Mouse (Mus musculus) thymus, postnatal 4 days (tissue): ENCODE measurements around the gene Zbtb38.
"Not testable (repeated sequence)": the region's sequence is repeated elsewhere in the genome, so short reads cannot be mapped to it uniquely, and the experiment has no call there.

Experiments
- DNase-seq: peaks from one replicate; pipeline ENCODE4 v3.0.0; 2021

The Zbtb38 gene

GRCm38 (mm10) chr9:96678611-96679010 is 74.0 kb downstream of the Zbtb38 start:
- DNase-seq = peak; percentile 7

- peak; percentile 2 for DNase-seq
Measured at GRCm38 (mm10) chr9:96677711-96678110, 74.9 kb downstream of the Zbtb38 start.

DNA sequence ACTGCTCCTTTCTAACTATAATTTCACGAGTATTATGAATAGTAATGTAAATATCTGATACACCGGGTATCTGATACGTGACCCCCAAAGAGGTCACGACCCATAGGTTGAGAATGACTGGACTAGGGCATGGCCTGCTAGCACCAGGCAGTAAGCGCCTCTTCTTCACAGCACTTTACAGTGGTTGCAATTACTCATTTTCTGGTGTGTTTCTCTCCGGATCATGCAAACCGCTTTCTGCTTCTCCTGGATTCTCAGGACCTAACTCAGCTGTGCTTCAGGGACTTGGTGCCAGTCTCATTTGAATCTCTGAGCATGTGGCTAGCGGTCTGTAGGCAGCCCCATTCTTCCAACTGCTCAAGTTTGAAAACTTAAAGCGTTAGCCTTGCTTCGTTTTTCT is 76.0 kb downstream of the Zbtb38 start:
- DNase-seq = no peak

DNA sequence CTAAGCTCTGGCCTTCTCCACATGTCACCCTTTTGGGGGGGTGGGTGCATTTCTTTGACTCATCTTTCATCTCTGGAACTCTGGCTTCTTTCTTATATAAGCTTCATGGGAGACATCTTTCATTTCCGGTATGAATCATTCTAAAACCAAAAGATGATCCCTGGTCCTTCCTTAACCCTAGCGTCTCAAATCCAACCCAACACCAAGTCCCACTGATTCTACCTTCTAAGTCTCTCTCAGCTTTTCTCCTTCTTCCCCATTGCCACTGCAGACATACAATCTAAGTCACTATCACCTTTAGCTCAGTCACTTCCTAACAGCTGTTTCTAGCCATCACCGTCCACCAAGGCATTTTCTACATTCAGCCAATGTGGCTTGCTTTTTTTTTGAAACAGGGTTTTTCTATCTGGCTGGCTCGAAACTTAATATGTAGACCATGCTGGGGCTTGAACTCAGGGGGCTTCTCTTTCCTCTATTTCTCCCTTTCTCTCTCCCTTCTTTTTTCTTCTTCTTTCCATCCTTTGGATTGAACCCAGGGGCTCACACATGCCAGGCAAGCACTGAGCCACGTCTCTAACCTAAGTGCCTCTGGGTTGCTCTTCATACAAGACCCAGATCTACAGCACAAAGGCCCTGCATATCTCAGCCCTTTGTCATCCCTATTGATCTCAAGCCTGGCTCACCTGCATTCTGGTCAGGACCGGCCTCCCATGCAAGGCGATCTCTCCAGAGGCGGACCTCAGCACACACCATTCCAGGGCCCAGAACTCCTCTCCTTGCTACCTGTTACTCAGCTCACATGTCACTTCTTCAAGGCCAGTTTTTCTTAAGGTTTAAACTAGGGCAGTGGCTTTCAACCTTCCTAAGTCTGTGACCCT is 76.6 kb downstream of the Zbtb38 start:
- peak; percentile 4 for DNase-seq

- DNase-seq = peak; percentile 69
Measured at GRCm38 (mm10) chr9:96675071-96675762, 77.4 kb downstream of the Zbtb38 start.

DNA sequence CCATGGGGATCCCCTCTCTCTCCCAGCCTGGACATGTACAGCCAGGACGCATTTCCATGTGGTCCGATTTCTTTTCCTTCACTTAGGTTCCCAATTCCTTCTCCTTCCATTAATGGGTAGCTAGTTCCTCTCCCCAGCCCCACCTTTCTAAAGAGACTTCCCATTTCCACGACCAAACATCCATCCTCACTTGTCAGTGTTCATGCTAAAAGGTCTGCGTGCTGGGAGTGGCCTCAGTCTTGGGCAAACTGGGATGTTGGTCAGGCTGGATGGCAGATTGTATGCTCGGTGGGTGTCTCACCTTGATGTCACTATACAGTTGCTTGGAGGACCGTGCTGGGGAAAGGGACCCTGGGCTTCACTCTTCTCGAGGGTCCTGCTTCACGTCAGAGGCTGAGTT is 78.3 kb downstream of the Zbtb38 start:
- peak; percentile 6 for DNase-seq

GRCm38 (mm10) chr9:96672466-96672865 is 80.2 kb downstream of the Zbtb38 start:
- DNase-seq = no peak

DNA sequence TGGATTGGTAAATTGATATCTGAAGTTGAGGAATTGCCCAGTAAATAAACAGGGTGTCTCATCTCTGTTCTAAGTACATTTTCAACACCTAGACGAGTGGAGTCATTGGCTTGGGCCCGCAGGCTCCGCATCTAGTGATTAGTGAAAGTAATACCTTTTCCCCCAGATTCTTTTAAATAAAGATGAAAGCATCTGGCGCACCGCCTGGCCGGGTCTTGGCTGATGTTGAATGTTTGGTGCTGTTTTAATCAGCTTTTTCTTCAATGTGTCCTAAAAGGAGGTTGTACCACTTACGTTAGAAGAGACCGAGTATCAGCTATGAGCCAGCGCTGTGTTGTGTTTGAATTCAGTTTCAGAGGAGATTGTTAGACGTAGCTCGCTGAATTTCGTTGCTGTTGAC is 81.4 kb downstream of the Zbtb38 start:
- no peak for DNase-seq

GRCm38 (mm10) chr9:96669877-96670276 is 82.8 kb downstream of the Zbtb38 start:
- DNase-seq = peak; percentile 96

DNA sequence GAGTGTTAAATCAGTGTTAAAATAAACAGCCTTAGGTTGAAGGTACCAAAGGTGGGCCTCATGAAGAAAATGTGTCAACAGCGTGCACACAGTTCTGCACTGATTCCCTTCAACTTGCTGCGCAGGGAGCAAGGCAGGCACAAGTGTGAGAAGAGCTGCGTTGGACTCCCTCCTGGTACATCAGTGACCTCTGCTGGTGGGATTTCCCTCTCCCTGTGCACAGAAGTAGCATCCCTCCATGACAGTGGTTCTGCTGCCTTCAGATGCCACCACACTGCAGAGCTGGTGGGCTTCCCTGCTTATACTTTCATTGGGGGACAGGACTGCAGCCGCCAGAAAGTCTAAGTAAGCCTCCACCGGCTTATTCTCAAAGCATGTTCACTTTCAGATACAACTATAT is 84.0 kb downstream of the Zbtb38 start:
- peak; percentile 88 for DNase-seq

- DNase-seq = no peak
Measured at GRCm38 (mm10) chr9:96660510-96661244, 92.0 kb downstream of the Zbtb38 start.

- DNase-seq = no peak
Measured at GRCm38 (mm10) chr9:96659801-96660200, 92.8 kb downstream of the Zbtb38 start.

GRCm38 (mm10) chr9:96653538-96653937 is 99.1 kb downstream of the Zbtb38 start:
- DNase-seq = no peak

DNA sequence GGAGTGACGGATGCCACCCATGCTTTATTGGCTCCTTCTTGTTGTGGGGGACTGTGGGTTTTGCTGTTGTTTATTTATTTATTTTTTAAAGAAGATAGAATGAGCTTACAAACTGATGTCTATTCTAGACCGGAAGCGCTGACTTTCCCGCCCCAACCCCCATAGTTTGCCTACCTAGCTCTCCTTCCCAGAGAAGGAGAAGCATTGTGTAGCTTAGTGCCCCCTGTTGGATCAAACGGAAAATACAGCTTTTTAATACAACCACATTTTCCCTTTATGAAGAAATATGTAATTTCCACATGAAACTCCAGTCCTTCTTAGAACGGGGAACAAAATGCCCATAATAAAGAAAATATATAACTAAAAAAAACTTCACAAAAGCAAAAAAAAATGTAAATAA is 99.9 kb downstream of the Zbtb38 start:
- peak; percentile 47 for DNase-seq

- no peak for DNase-seq
Measured at GRCm38 (mm10) chr9:96650807-96651206, 101.8 kb downstream of the Zbtb38 start.

GRCm38 (mm10) chr9:96649924-96650323 is 102.7 kb downstream of the Zbtb38 start:
- no peak for DNase-seq

GRCm38 (mm10) chr9:96649362-96649761 is 103.3 kb downstream of the Zbtb38 start:
- no peak for DNase-seq

- no peak for DNase-seq
Measured at GRCm38 (mm10) chr9:96646668-96647295, 105.8 kb downstream of the Zbtb38 start.

DNA sequence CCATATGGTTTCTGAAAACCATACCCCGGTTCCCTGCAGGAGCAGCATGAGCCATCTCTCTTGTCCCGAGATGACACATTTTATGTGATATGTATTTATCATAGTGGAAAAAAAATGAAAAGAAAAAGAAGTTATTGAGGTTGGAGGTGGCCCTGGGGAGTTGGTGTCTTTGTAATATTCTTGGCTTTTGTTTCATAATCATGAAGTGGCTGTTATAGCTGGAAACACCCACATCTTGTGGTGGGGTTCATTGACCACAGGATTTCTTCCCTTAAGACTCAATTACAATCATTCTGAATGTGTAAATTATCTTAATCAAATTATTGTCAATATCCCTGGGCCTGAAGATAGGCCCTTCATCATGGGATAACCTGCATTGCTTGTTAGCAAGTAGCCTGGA is 107.8 kb downstream of the Zbtb38 start:
- DNase-seq = no peak

DNA sequence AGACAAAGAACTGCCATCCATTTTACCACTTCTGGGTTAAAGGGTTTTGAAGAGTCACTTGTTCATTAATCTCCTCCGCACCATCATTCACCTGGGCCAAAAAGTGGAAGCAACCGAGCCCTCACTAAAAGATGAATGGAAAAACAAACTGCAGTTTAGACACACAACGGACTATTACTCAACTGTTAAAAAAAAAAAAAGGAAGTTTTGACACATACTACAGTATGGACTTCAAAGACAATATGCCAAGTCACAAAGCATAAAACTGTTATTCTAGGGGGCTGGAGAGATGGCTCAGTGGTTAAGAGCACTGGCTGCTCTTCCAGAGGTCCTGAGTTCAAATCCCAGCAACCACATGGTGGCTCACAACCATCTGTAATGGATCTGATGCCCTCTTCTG is 108.6 kb downstream of the Zbtb38 start:
- not testable (repeated sequence) for DNase-seq

DNA sequence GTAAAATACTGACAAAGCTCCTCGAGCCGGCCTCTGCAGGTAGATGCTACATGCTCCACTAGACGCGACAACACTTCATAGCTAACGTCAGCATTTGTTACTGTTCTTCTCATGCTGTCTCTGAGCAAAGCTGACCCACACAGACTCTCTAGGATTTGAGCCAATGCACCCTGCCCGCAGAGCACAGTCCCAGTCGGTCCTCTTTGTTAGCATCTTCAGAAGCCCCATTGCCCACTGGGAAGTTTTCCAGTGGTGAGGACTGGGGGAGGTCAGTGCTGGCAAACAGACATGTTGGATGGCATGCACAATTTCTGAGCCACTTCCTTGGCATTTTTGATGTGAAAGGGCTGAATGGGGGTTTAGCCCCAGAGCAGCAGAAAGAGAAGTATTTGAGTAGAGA is 113.2 kb downstream of the Zbtb38 start:
- DNase-seq = no peak

- no peak for DNase-seq
Measured at GRCm38 (mm10) chr9:96638508-96638907, 114.1 kb downstream of the Zbtb38 start.

DNA sequence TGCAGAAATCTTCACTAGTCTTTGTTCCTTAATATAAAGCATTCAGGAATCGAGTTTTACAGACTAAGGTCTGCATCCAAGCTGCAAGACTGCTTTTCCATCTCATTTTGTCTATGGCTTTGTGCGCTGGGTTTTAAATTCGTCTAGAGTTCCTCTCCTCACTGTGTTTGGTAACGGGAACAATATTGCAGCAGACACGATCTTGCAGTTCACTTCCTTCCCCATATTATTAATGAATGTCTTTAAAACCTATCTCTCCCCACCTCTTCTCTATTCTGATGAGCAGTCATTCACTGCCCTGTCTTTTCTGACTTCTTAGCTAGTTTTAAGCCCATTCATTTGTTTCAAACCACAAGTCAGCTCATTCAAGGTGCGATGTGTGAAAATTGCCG is 115.5 kb downstream of the Zbtb38 start:
- DNase-seq = no peak
